Mouse (Mus musculus): ENCODE data around the gene Rpl35.
A peak's percentile ranks its signal among the peaks of the same experiment; 100 is the strongest.
"Not testable (repeated sequence)": the region's sequence is repeated elsewhere in the genome, so short reads cannot be mapped to it uniquely, and the experiment has no call there.

Gene Rpl35

GRCm38 (mm10) chr2:39005574-39006079 is at the start of gene Rpl35:
Rpl35 (minus strand) TSS chr2:39005624.
- peak; percentile 58 for DNase-seq

- no peak for DNase-seq
Observed at GRCm38 (mm10) chr2:39048515-39048914, 43.1 kb upstream of the Rpl35 start.

GRCm38 (mm10) chr2:39040215-39040614 is 34.8 kb upstream of the Rpl35 start:
- no peak for DNase-seq

DNA sequence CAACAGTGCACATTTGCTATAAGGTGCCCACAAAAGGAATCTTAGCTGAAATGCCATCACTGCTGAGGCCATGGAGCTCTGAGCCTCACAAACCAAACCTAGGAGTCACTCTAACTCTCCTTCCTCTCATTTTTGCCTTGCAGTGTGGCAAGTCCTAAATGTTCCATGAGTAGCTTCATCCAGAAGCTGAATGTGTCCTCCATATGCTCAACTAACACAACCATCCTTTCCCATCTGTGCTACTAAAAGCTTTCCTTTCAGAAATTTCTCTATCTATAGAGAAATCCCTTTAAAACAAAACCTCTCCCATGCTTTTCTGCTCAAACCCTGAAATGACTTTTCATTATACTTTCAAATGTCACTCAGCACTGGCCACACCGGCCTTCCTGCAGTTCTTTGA is 26.2 kb upstream of the Rpl35 start:
- no peak for DNase-seq

DNA sequence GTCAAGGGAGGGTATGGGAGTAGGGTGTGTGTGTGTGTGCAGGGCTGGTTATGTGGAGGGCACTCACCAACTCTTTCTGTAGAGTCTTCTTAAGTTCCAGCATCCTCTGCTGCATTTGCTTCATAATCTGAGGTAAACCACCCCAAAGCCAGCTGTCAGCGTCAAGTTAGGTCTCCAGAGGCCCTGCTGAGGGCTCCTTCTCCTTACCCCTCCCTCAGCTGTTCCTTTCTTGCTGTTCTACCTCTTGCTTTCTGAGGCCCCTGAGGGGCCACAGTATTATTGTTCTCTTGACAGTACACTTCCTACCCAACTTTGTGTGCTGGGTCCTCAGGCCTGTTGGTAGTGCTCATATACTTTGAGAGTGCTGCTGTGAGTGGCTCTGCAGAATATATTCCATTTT is 14.6 kb upstream of the Rpl35 start:
- no peak for DNase-seq

- no peak for DNase-seq
Observed at GRCm38 (mm10) chr2:39016581-39016980, 11.2 kb upstream of the Rpl35 start.

GRCm38 (mm10) chr2:39012768-39013279 is 7.4 kb upstream of the Rpl35 start:
- no peak for DNase-seq

- no peak for DNase-seq
Observed at GRCm38 (mm10) chr2:39011971-39012370, 6.5 kb upstream of the Rpl35 start.

DNA sequence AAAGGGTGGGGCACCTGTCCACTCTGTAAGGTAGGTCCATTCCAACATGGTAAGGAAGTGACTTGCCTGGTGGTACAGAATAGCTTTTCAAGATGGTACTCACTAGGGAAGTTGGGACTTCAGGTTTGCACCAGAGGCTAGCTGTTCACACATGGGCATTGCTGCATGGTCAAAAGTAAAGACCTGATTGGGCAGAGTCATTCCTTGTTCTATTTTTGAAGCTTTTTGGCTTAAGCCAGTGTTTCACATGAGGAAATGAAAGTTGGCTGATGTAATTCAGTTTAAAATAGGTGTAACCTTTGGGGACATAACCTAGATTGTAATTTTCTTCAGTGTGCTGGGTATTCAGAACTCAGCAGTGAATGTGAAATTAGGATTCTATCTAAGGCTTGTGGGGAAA is 5.8 kb upstream of the Rpl35 start:
- DNase-seq: no peak

GRCm38 (mm10) chr2:39010144-39010543 is 4.7 kb upstream of the Rpl35 start:
- DNase-seq: not testable (repeated sequence)

- peak; percentile 64 for DNase-seq
Observed at GRCm38 (mm10) chr2:39008954-39009365, 3.5 kb upstream of the Rpl35 start.

- DNase-seq: no peak
Observed at GRCm38 (mm10) chr2:39008350-39008851, 3.0 kb upstream of the Rpl35 start.

DNA sequence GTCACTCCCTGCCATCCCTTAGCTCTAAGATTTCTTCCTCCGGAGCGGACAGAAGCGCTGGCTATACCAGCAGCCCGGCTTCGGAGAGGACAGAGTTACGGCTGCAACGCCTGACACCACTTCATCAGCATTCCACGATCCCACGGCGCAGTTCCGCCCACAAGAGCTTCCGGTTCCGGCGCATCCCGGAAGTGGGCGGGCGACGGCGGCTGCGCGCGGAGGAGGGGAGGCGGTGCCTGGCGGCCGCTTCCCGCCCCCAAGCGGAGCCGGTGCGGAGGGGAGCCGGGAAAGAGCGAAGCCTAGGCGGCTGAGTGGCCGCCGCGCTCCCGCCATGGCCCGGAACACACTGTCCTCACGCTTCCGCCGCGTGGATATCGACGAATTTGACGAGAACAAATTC is 2.4 kb upstream of the Rpl35 start:
- DNase-seq: peak; percentile 96

- DNase-seq: no peak
Observed at GRCm38 (mm10) chr2:39006149-39006730, 816 bp upstream of the Rpl35 start.

DNA sequence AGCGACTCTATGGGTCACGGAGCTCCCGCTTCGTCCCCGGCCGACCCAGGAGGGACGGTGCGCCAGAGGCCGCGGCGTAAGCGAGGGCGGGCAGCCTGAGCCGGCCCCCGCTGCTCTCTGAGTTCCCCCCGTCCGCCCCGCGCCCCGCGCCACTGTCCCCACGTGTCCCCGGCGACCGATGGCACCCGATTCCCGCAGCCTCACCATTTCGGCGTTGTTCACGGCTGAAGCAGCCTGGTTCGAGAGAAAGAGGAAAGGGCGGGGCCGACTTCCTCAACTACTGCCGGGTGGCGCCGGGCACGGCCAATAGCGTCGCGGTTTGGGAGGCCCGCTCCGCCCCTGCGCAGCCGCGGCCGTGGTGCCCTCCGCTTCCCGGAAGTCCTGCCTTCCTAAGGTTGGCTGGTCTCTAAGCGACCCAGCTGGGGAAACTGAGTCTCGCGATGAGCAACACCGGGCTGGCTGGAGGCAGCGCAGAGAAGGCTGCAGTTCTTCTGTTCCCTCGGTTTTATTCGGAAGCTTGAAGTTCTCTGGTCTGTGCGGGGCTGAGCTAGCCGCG is 466 bp downstream of the Rpl35 start, which contains the start of gene Arpc5l:
Gene Arpc5l (plus strand): TSS at position 469 of the 556 bp plus-strand sequence.
- peak; percentile 96 for DNase-seq

- DNase-seq: peak; percentile 45
Observed at GRCm38 (mm10) chr2:39004372-39004771, 1.1 kb downstream of the Rpl35 start.

GRCm38 (mm10) chr2:39003512-39003911 is 1.9 kb downstream of the Rpl35 start:
- DNase-seq: no peak

DNA sequence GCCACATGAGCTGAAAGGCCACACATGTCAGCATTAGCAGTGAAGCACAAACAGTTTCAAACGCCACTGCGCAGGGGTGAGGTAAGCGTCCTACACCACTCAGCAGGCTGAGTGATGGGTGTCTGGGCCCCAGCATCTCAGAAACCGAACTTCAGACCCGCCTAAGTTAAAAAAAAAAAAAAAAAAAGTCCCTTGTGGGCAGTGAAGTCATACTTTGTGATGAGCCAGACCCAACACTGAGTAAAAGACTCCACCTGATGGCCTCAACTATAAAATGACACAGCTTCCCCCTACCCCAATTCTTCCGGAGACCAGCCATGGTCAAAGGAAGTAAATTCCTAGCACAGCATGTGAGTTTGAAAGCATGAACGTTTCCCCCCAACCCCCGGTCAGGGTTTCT is 2.3 kb downstream of the Rpl35 start:
- no peak for DNase-seq

DNA sequence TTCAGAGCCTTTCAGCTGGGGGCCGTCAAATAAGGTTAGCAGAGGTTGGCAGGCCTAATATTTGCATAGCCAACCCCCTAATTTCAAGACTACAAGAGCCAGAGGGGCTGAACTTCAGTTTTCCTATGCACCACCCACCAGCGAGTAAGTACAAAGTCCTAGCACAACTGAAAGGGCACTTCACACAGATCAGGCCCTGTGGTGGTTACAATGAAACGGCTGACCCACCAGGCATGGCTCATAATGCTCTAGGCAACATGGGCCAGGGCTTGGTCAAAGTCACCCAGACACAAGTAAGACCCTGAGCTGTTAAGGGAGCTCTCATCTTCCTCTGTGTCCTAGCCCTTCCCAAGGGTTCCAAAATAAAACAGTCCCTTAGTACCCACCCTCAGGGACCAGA is 3.6 kb downstream of the Rpl35 start:
- no peak for DNase-seq

- no peak for DNase-seq
Observed at GRCm38 (mm10) chr2:39000587-39000919, 4.9 kb downstream of the Rpl35 start.

GRCm38 (mm10) chr2:38999910-39000586 is 5.4 kb downstream of the Rpl35 start:
- no peak for DNase-seq

DNA sequence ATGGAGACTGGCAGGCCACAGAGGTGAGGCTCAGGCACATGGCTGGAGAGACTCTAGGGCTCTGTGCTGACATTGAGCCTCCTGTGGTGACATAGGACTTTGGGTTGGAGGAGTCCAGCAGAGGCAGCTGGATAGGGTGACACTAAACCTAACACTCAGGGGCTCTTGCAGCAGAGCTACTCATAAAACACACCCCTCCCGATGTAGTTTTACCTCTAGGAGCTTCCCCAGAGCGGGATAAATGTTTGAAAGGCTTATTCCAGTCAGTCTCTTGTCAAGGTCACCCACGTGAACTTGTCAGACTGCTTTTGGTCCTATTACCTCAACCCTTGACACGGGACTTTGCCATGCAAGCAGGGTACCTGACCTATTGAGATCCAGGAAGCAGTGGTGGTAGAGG is 6.0 kb downstream of the Rpl35 start:
- DNase-seq: no peak

GRCm38 (mm10) chr2:38997386-38998374 is 7.7 kb downstream of the Rpl35 start, which contains the start of gene Wdr38:
Wdr38 (plus strand) TSS chr2:38997476.
- DNase-seq: peak; percentile 93
